Mouse (Mus musculus) embryo, embryonic 10.5 days (tissue): ENCODE measurements around the gene Gsg1.

Experiments
- DNase-seq: peaks from one replicate; pipeline ENCODE4 v3.0.0-alpha.2; 2015; ENCODE audit warnings: low spot score

Gene Gsg1

GRCm38 (mm10) chr6:135204869-135205268, 49.3 kb downstream of the Gsg1 start:
- no peak for DNase-seq

- DNase-seq: no peak
These were observed 50.4 kb downstream of the Gsg1 start for GRCm38 (mm10) chr6:135203737-135204136.

GRCm38 (mm10) chr6:135202668-135203067, 51.5 kb downstream of the Gsg1 start:
- no peak for DNase-seq

GRCm38 (mm10) chr6:135200122-135200957, 53.8 kb downstream of the Gsg1 start:
- DNase-seq: no peak

GRCm38 (mm10) chr6:135198726-135199125, 55.4 kb downstream of the Gsg1 start:
- no peak for DNase-seq

GRCm38 (mm10) chr6:135197921-135198532, 56.1 kb downstream of the Gsg1 start, which contains the start of the genes Fam234b and Hebp1:
Fam234b (plus strand) TSS chr6:135197977.
Hebp1 (minus strand) TSS chr6:135198022.
- peak; percentile 80 for DNase-seq

GRCm38 (mm10) chr6:135197446-135197845, 56.7 kb downstream of the Gsg1 start:
- DNase-seq: no peak

DNA sequence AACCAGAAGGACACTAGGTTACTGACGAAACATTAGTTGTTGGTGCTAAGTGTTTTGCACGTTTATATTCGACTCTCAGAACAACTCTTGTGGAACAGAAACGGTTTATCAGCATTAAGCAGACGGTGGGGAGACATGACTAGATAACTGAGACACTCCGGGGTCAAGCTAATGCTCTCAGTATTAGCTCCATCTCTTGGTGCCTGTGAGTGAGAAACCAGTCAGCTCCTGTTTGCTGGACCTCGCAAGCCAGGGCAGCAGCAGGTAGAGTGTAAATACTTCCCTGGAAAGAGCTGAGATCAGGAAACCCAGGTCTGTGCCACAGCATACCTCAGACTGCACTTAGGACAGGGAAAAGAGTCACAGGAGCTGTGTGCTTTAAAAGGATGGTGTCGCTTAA, 57.4 kb downstream of the Gsg1 start:
- no peak for DNase-seq

GRCm38 (mm10) chr6:135194907-135195306, 59.2 kb downstream of the Gsg1 start:
- no peak for DNase-seq

DNA sequence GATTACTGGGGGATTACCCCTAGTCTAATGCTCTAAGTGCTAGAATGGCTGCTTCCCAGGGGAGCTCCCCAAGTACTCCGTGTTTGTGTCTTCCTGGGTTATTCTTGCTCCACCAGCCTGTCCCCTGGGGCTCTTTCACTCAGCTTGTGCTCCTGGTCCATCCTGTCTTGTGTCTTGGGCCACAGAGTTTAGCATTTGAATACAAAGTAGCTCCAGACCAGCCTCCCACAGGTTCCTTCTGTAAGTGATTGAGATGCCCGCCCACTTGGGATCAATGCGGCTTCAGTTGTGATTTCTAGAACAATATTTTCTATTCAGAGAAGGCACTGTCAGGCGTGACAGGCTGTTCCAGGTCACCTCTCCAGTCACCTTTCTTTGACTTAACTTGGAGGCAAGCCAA, 60.4 kb downstream of the Gsg1 start:
- DNase-seq: no peak

GRCm38 (mm10) chr6:135192993-135193392, 61.2 kb downstream of the Gsg1 start:
- no peak for DNase-seq

DNA sequence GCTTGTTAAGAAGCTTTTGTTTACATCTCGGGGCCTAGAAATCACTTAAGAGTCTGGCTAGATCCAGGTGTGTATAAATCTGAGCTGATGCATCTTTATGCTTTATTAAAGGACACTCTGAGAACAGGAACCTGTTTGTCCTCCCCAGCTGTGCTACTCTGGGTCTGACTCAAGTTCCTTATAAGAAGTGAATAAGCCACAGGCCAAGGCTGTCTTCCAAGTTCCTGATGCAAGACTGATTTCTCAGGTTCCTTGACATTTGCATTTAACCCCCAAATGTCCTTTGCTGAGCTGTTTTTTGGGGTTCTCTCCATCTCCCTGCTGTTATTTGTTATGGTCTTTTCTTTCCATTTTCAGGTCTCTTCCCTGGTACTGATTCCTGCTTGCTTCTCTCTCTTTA, 62.2 kb downstream of the Gsg1 start:
- DNase-seq: no peak

DNA sequence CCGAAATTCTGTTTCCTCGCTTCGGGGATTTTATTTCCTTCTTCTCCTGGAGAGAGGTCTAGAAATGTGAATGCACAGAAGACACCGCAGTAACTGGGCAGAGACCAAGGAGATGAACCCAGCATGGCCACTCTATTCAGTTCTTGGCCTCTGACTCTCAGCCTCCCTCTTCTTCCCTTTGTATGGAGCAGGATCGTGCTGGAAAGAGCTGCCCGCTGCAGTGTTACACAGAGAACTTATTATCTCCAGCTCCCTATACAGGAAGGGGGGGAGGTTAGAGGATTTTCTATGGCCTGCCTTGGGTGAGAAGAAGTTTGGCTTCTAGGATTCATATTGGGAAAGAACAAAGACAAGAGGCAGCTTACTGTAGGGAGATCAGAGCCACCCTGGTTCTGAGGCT, 64.0 kb downstream of the Gsg1 start:
- no peak for DNase-seq

GRCm38 (mm10) chr6:135188629-135189028, 65.5 kb downstream of the Gsg1 start:
- no peak for DNase-seq
